10 mouse cellular contexts compared by ENCODE assay signal in genomic region chr11:59633037-59633436, GRCm38 (mm10). TPM values are rescaled to one million over a fixed set of nuclear protein-coding genes. Genes with fewer than 3 reads are reported as not detected.
DNase-seq lines count a peak whose midpoint lies in the region; ATAC-seq and TF ChIP-seq lines count a peak whose summit lies in the region.
"Had no signal": no experiment of that assay in that cellular context is flagged by ENCODE, and none has a peak within 500 bp of the region (broad histone marks: within the 10 kb centered on the region; RNA-seq: fewer than 3 reads in every experiment).

No protein-coding gene starts in this region.

- no peaks in the 10 kb centered on the region for H3K4me1 ChIP-seq in midbrain, embryonic 14.5 days (ENCODE audit: control insufficient read depth, insufficient read depth, low read length)
- H3K4me1 ChIP-seq in midbrain, embryonic 13.5 days (replicated peaks) = no peaks in the 10 kb centered on the region
- 0 out of 2 replicates have a peak, but pooled peaks cover 7% of the 10 kb centered on the region for H3K4me1 ChIP-seq in liver, adult 2 months (ENCODE audit: control insufficient read depth, insufficient read depth, low read length)
- H3K4me1 ChIP-seq: neural tube, embryonic 13.5 days had no signal

- WGBS in midbrain, embryonic 14.5 days = 25% methylated on average over 5 of the region's 5 CpGs
- WGBS in midbrain, embryonic 13.5 days = 22% methylated on average over 5 of the region's 5 CpGs
- WGBS in liver, adult 2 months = 25% methylated on average over 5 of the region's 5 CpGs

- no peaks in the 10 kb centered on the region for H3K36me3 ChIP-seq in midbrain, embryonic 14.5 days (ENCODE audit: control insufficient read depth, insufficient read depth, low read length)
- H3K36me3 ChIP-seq in midbrain, embryonic 13.5 days = no peaks in the 10 kb centered on the region
- no peaks in the 10 kb centered on the region for H3K36me3 ChIP-seq in liver, adult 2 months (ENCODE audit: control insufficient read depth, insufficient read depth, low read length)
- H3K36me3 ChIP-seq: neural tube, embryonic 13.5 days had no signal

- DNase-seq in midbrain, embryonic 14.5 days = peak; percentile 61
- DNase-seq in T-cell, adult 2 months (ENCODE audit: low spot score) = peak; percentile 39
- peak; percentile 34 to 68 for DNase-seq in cerebellum, postnatal 25 days
- DNase-seq in heart, postnatal 10 days = peak; percentile 38 to 72
- peak; percentile 40 for DNase-seq in liver, adult 2 months (ENCODE audit: extremely low read depth, low read depth, low spot score)
- DNase-seq in retina, postnatal 1 day = peak; percentile 89
- DNase-seq in urinary bladder, postnatal 10 days (ENCODE audit: low spot score) = no peak

- H3K79me2 ChIP-seq in liver, adult 2 months (ENCODE audit: control insufficient read depth, insufficient read depth, low read length) = no peaks in the 10 kb centered on the region

- no peak overlapping the region for H3K4me3 ChIP-seq in midbrain, embryonic 14.5 days (replicated peaks; ENCODE audit: low read depth, low read length)
- no peak overlapping the region for H3K4me3 ChIP-seq in midbrain, embryonic 13.5 days (replicated peaks)
- H3K4me3 ChIP-seq in liver, adult 2 months (ENCODE audit: insufficient read depth, low read depth, low read length) = no peak overlapping the region
- H3K4me3 ChIP-seq: neural tube, embryonic 13.5 days had no signal

- no peak for ATAC-seq in midbrain, embryonic 14.5 days (ENCODE audit: low FRiP score, low TSS enrichment)
- ATAC-seq in midbrain, embryonic 13.5 days = no peak

- H3K9ac ChIP-seq in midbrain, embryonic 14.5 days (replicated peaks; ENCODE audit: low read length) = no peak overlapping the region
- no peak overlapping the region for H3K9ac ChIP-seq in midbrain, embryonic 13.5 days (replicated peaks)
- no peak overlapping the region for H3K9ac ChIP-seq in liver, adult 2 months (ENCODE audit: low read depth, low read length)
- H3K9ac ChIP-seq: neural tube, embryonic 13.5 days had no signal

- no peak overlapping the region for H3K27ac ChIP-seq in midbrain, embryonic 14.5 days (replicated peaks; ENCODE audit: low read depth, low read length)
- H3K27ac ChIP-seq in midbrain, embryonic 13.5 days = no peak overlapping the region
- H3K27ac ChIP-seq in liver, adult 2 months (replicated peaks; ENCODE audit: insufficient read depth, low read depth, low read length) = no peak overlapping the region
- H3K27ac ChIP-seq: neural tube, embryonic 13.5 days had no signal

- intact Hi-C loops in heart, postnatal 10 days (cut with DNase I) = loop anchor here (5.0 kb wide), 1 partner anchor 99 kb away; no protein-coding TSS in a partner anchor

- no peaks in the 10 kb centered on the region for H3K27me3 ChIP-seq in midbrain, embryonic 14.5 days (ENCODE audit: control insufficient read depth, insufficient read depth, low read length)
- H3K27me3 ChIP-seq in midbrain, embryonic 13.5 days = no peaks in the 10 kb centered on the region
- no peaks in the 10 kb centered on the region for H3K27me3 ChIP-seq in liver, adult 2 months (ENCODE audit: control insufficient read depth, insufficient read depth, low read length)
- H3K27me3 ChIP-seq: neural tube, embryonic 13.5 days had no signal

- TF ChIP-seq POLR2A in liver, adult 2 months (IDR thresholded peaks at IDR 0.05; ENCODE audit: extremely low read depth, insufficient read depth, low read length) = no peak

- H3K9me3 ChIP-seq in midbrain, embryonic 14.5 days (ENCODE audit: control insufficient read depth, low read length) = no peaks in the 10 kb centered on the region
- H3K9me3 ChIP-seq in midbrain, embryonic 13.5 days = no peaks in the 10 kb centered on the region
- H3K9me3 ChIP-seq: neural tube, embryonic 13.5 days had no signal

- TF ChIP-seq CTCF in liver, adult 2 months (IDR thresholded peaks at IDR 0.05; ENCODE audit: low read depth, low read length) = peak; percentile 83

- no peak overlapping the region for H3K4me2 ChIP-seq in midbrain, embryonic 14.5 days (ENCODE audit: low read length)
- H3K4me2 ChIP-seq in midbrain, embryonic 13.5 days (replicated peaks) = no peak overlapping the region
- H3K4me2 ChIP-seq: neural tube, embryonic 13.5 days had no signal

RNA-seq across cellular contexts. Expression of gene Mprip, which starts 28.1 kb away (rescaled TPM):
- 62.6 and 68.7 TPM in 2 replicates for polyA plus RNA-seq in midbrain, embryonic 14.5 days (2014; fragmentation: Nextera tagmentation; extraction: Ambion mirVana)
- polyA plus RNA-seq in midbrain, embryonic 13.5 days (2015; fragmentation: Nextera tagmentation; extraction: Ambion mirVana) = 37.1 and 39.3 TPM in 2 replicates
- total RNA-seq in heart, postnatal 10 days (2021) = 100 to 1,000 TPM; 210 to 229 TPM
- 29.0 and 32.6 TPM in 2 replicates for total RNA-seq in liver, adult 2 months (2014; rRNA removed)
- polyA plus RNA-seq in liver, adult 2 months (2012; rRNA removed) = 36.7 and 58.4 TPM in 2 replicates

RNA-seq across cellular contexts. Expression of gene Olfr223, which starts 39.9 kb away (rescaled TPM):
- not detected in 2 replicates for polyA plus RNA-seq in midbrain, embryonic 14.5 days (2014; fragmentation: Nextera tagmentation; extraction: Ambion mirVana)
- polyA plus RNA-seq in midbrain, embryonic 13.5 days (2015; fragmentation: Nextera tagmentation; extraction: Ambion mirVana) = not detected in 2 replicates
- not detected for total RNA-seq in heart, postnatal 10 days (2021)
- total RNA-seq in liver, adult 2 months (2014; rRNA removed) = not detected in 2 replicates
- not detected in 2 replicates for polyA plus RNA-seq in liver, adult 2 months (2012; rRNA removed)
- polyA plus RNA-seq: gonadal fat pad, adult 2 months; neural tube, embryonic 13.5 days had no signal

RNA-seq across cellular contexts. Expression of gene Olfr222, which starts 57.0 kb away (rescaled TPM):
- not detected in 2 replicates for polyA plus RNA-seq in midbrain, embryonic 14.5 days (2014; fragmentation: Nextera tagmentation; extraction: Ambion mirVana)
- polyA plus RNA-seq in midbrain, embryonic 13.5 days (2015; fragmentation: Nextera tagmentation; extraction: Ambion mirVana) = not detected in 2 replicates
- not detected for total RNA-seq in heart, postnatal 10 days (2021)
- total RNA-seq in liver, adult 2 months (2014; rRNA removed) = not detected in 2 replicates
- polyA plus RNA-seq in liver, adult 2 months (2012; rRNA removed) = not detected in 2 replicates
- polyA plus RNA-seq: gonadal fat pad, adult 2 months; neural tube, embryonic 13.5 days had no signal
